Mouse (Mus musculus) MEL (cell line): ENCODE results near the gene Gm28053.

Experiments used
- MEF2A ChIP-seq: IDR thresholded peaks from 2 replicates; pipeline ENCODE4 v1.6.1; 2014; ENCODE audit warnings: low read depth, mild to moderate bottlenecking, inconsistent platforms, low read length, improper control_type of control experiment; ENCODE audit not compliant: poor library complexity, insufficient replicate concordance, severe bottlenecking; ENCODE audit errors: extremely low read depth
- POLR2AphosphoS5 ChIP-seq: IDR thresholded peaks from 2 replicates; pipeline ENCODE4 v1.6.1; 2012; ENCODE audit warnings: low read depth, borderline replicate concordance, mild to moderate bottlenecking, inconsistent platforms, low read length, moderate library complexity, mixed read lengths
- RAD21 ChIP-seq: IDR thresholded peaks from 2 replicates; pipeline ENCODE4 v1.6.1; 2011; ENCODE audit warnings: mild to moderate bottlenecking, low read depth, low read length, improper control_type of control experiment
- ZMIZ1 ChIP-seq: IDR thresholded peaks from 2 replicates; pipeline ENCODE4 v1.6.1; 2012; ENCODE audit warnings: low read depth, mild to moderate bottlenecking, inconsistent platforms, low read length, improper control_type of control experiment, moderate library complexity
- ZNF384 ChIP-seq: IDR thresholded peaks from 2 replicates; pipeline ENCODE4 v1.6.1; 2012; ENCODE audit warnings: low read depth, mild to moderate bottlenecking, inconsistent platforms, low read length, improper control_type of control experiment

- TF ChIP-seq MEF2A (no peak), POLR2AphosphoS5 (no peak), ZMIZ1 (no peak), RAD21 (no peak), ZNF384 (no peak)
These were observed 38.0 kb upstream of the Gm28053 start for GRCm38 (mm10) chr6:48680421-48680820.
